Mouse (Mus musculus) kidney, adult 2 months (tissue): Measurements from ENCODE around the gene Rps3a1. TPM values are rescaled to one million over a fixed set of nuclear protein-coding genes. Genes with fewer than 3 reads are reported as not detected.

ENCODE experiments used
- DNase-seq: peaks from one replicate; pipeline ENCODE4 v3.0.0; 2021
- H3K27ac ChIP-seq: fragments of 200-500 bp; 2 replicates; pipeline ENCODE4 v1.5.1; 2012; ENCODE audit warnings: low read depth, low read length, control low read depth, inconsistent platforms; ENCODE audit not compliant: insufficient read depth
- H3K27me3 ChIP-seq: fragments of 200-500 bp; replicated peaks from 2 replicates; pipeline ENCODE4 v1.6.1; 2012; ENCODE audit warnings: mild to moderate bottlenecking, moderate library complexity, low read length, inconsistent platforms; ENCODE audit not compliant: control insufficient read depth, insufficient read depth
- H3K36me3 ChIP-seq: fragments of 200-500 bp; 2 replicates; pipeline ENCODE4 v1.6.1; 2012; ENCODE audit warnings: mild to moderate bottlenecking, moderate library complexity, low read length, inconsistent platforms; ENCODE audit not compliant: control insufficient read depth, insufficient read depth
- H3K4me1 ChIP-seq: fragments of 200-500 bp; 2 replicates; pipeline ENCODE4 v1.6.1; 2011; ENCODE audit warnings: low read length; ENCODE audit not compliant: control insufficient read depth, insufficient read depth
- H3K4me3 ChIP-seq: fragments of 200-500 bp; 2 replicates; pipeline ENCODE4 v1.5.1; 2011; ENCODE audit warnings: mild to moderate bottlenecking, low read depth, low read length, control low read depth; ENCODE audit not compliant: insufficient read depth
- CTCF ChIP-seq: fragments of 200-500 bp; conservative IDR thresholded peaks from 2 replicates; pipeline ENCODE4 v1.5.1; 2011; ENCODE audit warnings: low read depth, mild to moderate bottlenecking, control low read depth, low read length, moderate library complexity, mixed read lengths; ENCODE audit not compliant: insufficient read depth, insufficient read length
- POLR2A ChIP-seq: fragments of 200-500 bp; IDR thresholded peaks from one replicate; pipeline ENCODE4 v1.6.1; 2011; ENCODE audit warnings: low read depth, low read length, control low read depth
- WGBS: fragments of 180-500 bp; shearing (Covaris S2); methylation state at CpG from one replicate; pipeline ENCODE4 v1.1.7; 2018; 5-methylcytosine and 5-hydroxymethylcytosine counted together
- polyA plus RNA-seq: library from polyadenylated mRNA; depleted of rRNA; stranded (reverse); fragments of >200 nt; gene quantifications from 2 replicates; pipeline ENCODE4 v1.2.3, GENCODE M21; 2012

Rps3a1 gene
- polyA plus RNA-seq, 1 experiment: 307 TPM

DNA sequence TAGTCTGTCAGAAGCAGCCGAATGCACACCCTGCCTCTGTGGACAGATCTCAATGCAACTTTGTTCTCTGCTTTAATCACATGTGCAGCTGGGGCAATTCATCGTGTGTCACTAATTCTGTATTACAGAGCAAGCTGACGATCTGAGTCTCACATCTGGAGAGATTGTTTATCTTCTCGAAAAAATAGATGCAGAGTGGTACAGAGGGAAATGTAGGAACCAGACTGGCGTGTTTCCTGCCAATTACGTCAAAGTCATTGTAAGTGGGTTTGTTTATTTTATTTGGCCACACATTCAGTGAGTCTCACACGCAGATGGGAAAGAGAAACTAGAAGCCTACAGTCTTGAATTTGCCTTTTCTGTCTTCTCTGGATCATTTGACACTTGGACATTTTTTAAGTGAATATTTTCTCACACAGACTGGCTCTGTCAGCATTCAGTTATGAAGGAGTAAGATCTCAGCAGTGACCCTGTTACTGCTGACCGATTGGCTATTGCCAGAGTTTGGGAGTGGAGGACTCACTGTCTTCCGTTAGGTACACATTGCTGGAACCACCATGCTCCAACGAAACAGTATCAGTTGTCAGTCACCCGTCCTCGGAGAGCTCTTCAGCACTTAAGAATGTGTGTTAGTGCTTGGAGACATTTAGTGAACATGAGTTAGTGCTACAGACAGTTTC lies 27.7 kb downstream of the Rps3a1 start:
- H3K27ac ChIP-seq: 0 out of 2 replicates have a peak overlapping the region, but pooled peaks have one; percentile 39
- no peaks in the 10 kb centered on the region for H3K27me3 ChIP-seq
- DNase-seq: peak; percentile 35
- H3K36me3 ChIP-seq: peaks cover 4% of the 10 kb centered on the region
- TF ChIP-seq POLR2A (no peak), CTCF (no peak)
- H3K4me1 ChIP-seq: no peaks in the 10 kb centered on the region
- WGBS: 45% methylated on average over 12 of the region's 12 CpGs
- H3K4me3 ChIP-seq: no peak overlapping the region

DNA sequence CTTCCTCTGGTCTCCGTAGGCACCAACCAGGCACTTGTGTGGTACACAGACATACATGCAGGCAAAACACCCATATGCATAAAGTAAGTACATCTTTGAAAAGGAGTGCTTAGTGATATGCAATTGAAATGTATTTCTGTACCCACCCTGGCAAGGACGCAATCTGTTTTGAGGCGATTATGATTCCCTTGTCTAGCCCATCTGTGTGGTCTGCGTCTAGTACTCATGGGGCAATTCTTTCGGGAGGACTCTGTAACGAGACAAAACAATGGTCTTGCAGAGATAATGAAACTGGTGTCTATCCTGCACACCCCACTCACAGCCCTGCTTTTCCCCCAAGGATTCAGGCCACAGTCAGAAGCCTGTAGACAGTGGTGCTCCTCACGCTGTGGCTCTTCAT lies 29.7 kb downstream of the Rps3a1 start:
- Histone ChIP-seq H3K4me3 (no peak overlapping the region), H3K27ac (no peak overlapping the region), H3K4me1 (no peaks in the 10 kb centered on the region), H3K27me3 (no peaks in the 10 kb centered on the region), H3K36me3 (peaks cover 4% of the 10 kb centered on the region)
- 95% methylated on average over 7 of the region's 7 CpGs for WGBS
- TF ChIP-seq CTCF (no peak), POLR2A (no peak)
- no peak for DNase-seq

DNA sequence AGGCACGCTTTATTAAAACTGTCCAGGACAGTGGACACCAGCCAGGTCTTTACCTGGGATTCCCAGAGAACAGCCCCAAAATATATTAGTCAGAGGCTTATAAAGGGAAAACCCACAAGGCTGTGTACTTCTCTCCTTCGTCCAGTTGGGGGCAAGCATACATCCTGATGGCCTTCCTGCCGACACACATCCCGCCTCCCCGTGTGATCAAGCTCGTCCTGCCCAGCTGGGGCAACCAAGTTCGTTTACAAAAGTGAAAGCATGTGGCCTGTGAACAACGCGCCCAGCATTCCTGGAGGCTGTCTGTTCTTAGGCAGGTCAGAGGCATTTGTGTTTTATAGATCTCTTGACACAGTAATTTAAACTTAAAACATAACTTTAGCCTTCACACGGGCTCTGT lies 32.4 kb downstream of the Rps3a1 start:
- Histone ChIP-seq H3K4me3 (0 out of 2 replicates have a peak overlapping the region, but pooled peaks have one; percentile 10), H3K27me3 (no peaks in the 10 kb centered on the region), H3K36me3 (no peaks in the 10 kb centered on the region), H3K4me1 (no peaks in the 10 kb centered on the region), H3K27ac (no peak overlapping the region)
- no peak for TF ChIP-seq POLR2A
- TF ChIP-seq CTCF: peak; percentile 55
- 16% methylated on average over 10 of the region's 10 CpGs for WGBS
- DNase-seq: peak; percentile 57

DNA sequence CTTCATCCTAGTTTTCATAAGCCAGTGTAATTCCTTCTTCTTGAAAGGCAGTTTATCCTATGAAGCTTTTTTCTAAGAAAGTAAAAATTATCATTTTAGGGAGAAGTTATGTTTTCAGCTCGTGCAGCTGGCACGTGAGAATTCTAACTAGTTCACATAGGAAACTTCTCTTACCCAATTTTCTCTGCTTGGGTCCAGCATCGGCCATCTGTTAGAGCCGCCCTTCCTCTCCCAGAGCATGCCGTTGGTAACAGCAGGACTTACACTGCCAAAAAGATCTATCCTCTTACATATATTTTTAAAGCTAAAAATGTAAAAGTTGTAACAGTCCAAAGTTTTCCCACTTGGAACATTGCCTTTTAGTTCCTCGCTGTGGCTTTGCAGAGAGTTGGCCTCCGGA lies 33.4 kb downstream of the Rps3a1 start:
- Histone ChIP-seq H3K36me3 (no peaks in the 10 kb centered on the region), H3K27me3 (no peaks in the 10 kb centered on the region), H3K4me1 (no peaks in the 10 kb centered on the region), H3K27ac (no peak overlapping the region), H3K4me3 (no peak overlapping the region)
- DNase-seq: no peak
- WGBS: 88% methylated on average over 7 of the region's 7 CpGs
- TF ChIP-seq CTCF (no peak), POLR2A (no peak)

DNA sequence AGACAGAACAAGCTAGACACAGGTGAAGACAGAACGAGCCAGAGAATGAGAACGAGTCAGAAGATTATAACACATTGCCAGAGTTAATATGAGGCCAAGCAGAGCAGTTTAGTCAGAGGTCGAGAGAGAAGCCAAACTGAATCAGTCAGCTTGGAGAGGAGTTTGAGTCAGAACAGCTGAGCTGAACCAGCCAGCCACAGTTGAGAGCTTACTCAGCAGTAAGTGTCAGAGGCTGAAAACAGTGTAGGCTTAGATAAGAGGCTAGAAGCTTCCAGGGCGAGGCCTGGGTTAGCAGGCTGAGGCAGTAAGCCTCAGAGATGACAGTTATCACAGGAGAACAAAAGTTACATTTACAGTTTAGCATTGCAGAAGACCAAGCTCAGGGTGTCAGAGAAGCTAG lies 33.9 kb downstream of the Rps3a1 start:
- Histone ChIP-seq H3K27ac (no peak overlapping the region), H3K27me3 (no peaks in the 10 kb centered on the region), H3K4me1 (no peaks in the 10 kb centered on the region), H3K4me3 (no peak overlapping the region), H3K36me3 (no peaks in the 10 kb centered on the region)
- TF ChIP-seq POLR2A (no peak), CTCF (no peak)
- WGBS: 71% methylated on average over 4 of the region's 4 CpGs
- no peak for DNase-seq

DNA sequence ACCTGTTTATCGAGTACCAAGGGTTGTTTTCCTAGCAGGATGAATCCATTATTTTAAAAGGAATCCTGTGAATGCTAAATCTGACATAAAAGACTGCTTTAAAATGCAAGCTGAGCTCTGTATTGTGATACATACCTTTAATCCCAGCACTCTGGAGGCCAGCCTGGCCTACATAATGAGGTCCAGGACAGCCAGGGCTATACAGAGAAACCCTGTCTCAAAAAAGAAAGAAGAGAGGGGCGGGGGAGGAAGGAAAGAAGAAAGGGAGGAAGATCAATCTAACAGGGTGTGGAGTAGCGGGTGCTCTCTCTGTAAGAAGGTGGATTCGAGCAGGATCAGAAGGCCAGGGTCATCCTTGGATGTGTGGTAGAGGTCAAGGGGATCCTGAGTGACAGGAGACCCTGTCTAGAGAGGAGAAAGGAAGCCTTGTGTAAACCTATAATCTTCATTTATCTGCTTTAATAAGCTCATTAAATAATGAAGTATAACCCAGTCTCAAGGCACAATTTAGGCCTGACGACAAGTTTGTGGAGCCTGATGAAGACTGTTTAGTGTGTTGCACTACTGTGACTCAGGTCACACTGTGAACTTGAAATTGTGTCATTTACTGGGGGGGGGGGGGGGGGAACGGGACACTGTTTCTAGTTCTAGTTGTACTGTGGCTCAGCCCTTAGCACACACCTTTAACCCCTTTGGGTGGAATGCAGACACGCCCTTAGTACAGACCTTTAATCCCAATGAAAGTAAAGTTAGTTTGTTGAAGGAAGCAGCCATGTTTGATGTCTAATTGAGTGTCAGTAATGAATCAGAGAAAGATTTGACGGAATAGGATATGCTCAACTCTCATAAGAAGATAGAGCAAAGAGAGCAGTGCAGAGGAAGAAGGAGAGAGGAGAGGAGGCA lies 34.6 kb downstream of the Rps3a1 start:
- TF ChIP-seq CTCF: no peak
- no peak for TF ChIP-seq POLR2A
- no peak overlapping the region for H3K4me3 ChIP-seq
- DNase-seq: no peak
- no peak overlapping the region for H3K27ac ChIP-seq
- no peaks in the 10 kb centered on the region for H3K4me1 ChIP-seq
- no peaks in the 10 kb centered on the region for H3K27me3 ChIP-seq
- 74% methylated on average over 8 of the region's 8 CpGs for WGBS
- peaks cover under 1% of the 10 kb centered on the region; the same call in 1 of the 2 replicates for H3K36me3 ChIP-seq

DNA sequence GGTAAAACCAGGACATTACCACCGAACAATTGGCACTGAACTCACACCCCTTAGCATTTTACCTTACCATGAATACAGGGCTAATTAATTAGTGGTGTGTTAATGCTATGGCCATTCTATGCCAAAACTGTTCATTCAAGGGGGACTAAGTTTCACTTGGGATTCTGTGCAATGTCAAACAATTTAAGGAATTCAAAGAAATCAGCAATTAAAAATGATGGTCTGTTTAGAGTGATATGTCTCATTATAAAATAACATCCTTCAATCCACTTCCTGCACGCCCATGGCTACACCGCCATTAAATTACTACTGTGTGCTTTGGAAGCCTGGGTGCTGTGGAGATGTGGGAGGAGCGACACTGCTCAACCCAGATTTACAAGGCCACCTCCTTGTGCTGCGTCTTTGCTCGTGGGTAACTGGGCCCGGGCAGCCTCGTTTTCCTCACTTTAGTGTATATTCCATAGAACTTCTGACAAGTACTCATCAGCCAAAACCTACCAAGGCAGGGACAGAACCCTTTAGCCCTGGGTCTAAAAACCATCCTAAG lies 36.3 kb downstream of the Rps3a1 start:
- H3K36me3 ChIP-seq: peaks cover 3% of the 10 kb centered on the region; the same call in 1 of the 2 replicates
- H3K4me1 ChIP-seq: no peaks in the 10 kb centered on the region
- TF ChIP-seq POLR2A: no peak
- no peak for TF ChIP-seq CTCF
- no peak overlapping the region for H3K27ac ChIP-seq
- no peak for DNase-seq
- no peak overlapping the region for H3K4me3 ChIP-seq
- no peaks in the 10 kb centered on the region for H3K27me3 ChIP-seq
- 86% methylated on average over 8 of the region's 8 CpGs for WGBS
